Comparison of ENCODE assay signal across 25 mouse cellular contexts in genomic region chr10:68459784-68460183, GRCm38 (mm10).
A peak's percentile ranks its signal among the peaks of the same experiment; 100 is the strongest.
DNase-seq lines count a peak whose midpoint lies in the region; ATAC-seq and TF ChIP-seq lines count a peak whose summit lies in the region.
"Had no signal": no experiment of that assay in that cellular context is flagged by ENCODE, and none has a peak within 500 bp of the region (broad histone marks: within the 10 kb centered on the region; RNA-seq: fewer than 3 reads in every experiment).

No protein-coding gene starts in this region.

- H3K27ac ChIP-seq in forebrain, embryonic 12.5 days = no peak overlapping the region
- no peak overlapping the region for H3K27ac ChIP-seq in forebrain, postnatal 0 days (ENCODE audit: low read depth, low read length)
- no peak overlapping the region for H3K27ac ChIP-seq in liver, adult 2 months (replicated peaks; ENCODE audit: insufficient read depth, low read depth, low read length)
- no peak overlapping the region for H3K27ac ChIP-seq in hindbrain, embryonic 14.5 days
- H3K27ac ChIP-seq in midbrain, embryonic 13.5 days = no peak overlapping the region
- H3K27ac ChIP-seq: embryonic facial prominence, embryonic 15.5 days; forebrain, embryonic 15.5 days; hindbrain, embryonic 10.5 days; hindbrain, postnatal 0 days; liver, embryonic 13.5 days; lung, embryonic 15.5 days; midbrain, embryonic 10.5 days; neural tube, embryonic 15.5 days; stomach, postnatal 0 days had no signal

- ATAC-seq in forebrain, embryonic 12.5 days (ENCODE audit: low FRiP score) = 0 out of 2 replicates have a peak, but pooled peaks have one; percentile 39
- no peak for ATAC-seq in forebrain, postnatal 0 days
- ATAC-seq in hindbrain, embryonic 14.5 days (ENCODE audit: low FRiP score) = no peak
- no peak for ATAC-seq in midbrain, embryonic 13.5 days
- ATAC-seq: forebrain, embryonic 15.5 days; hindbrain, postnatal 0 days; intestine, embryonic 16.5 days had no signal

- WGBS in forebrain, embryonic 12.5 days = 89% methylated on average over 11 of the region's 11 CpGs
- 78% methylated on average over 11 of the region's 11 CpGs for WGBS in forebrain, postnatal 0 days
- WGBS in liver, adult 2 months = 32% methylated on average over 11 of the region's 11 CpGs
- WGBS in hindbrain, embryonic 14.5 days = 78% methylated on average over 11 of the region's 11 CpGs
- WGBS in midbrain, embryonic 13.5 days = 86% methylated on average over 11 of the region's 11 CpGs

- no peaks in the 10 kb centered on the region for H3K27me3 ChIP-seq in forebrain, embryonic 12.5 days
- no peaks in the 10 kb centered on the region for H3K27me3 ChIP-seq in forebrain, postnatal 0 days (ENCODE audit: insufficient read depth, low read length)
- no peaks in the 10 kb centered on the region for H3K27me3 ChIP-seq in liver, adult 2 months (ENCODE audit: control insufficient read depth, insufficient read depth, low read length)
- no peaks in the 10 kb centered on the region for H3K27me3 ChIP-seq in hindbrain, embryonic 14.5 days (ENCODE audit: control insufficient read depth, insufficient read depth, low read length)
- H3K27me3 ChIP-seq in midbrain, embryonic 13.5 days = no peaks in the 10 kb centered on the region
- H3K27me3 ChIP-seq: embryonic facial prominence, embryonic 15.5 days; forebrain, embryonic 15.5 days; liver, embryonic 13.5 days; lung, embryonic 15.5 days; neural tube, embryonic 15.5 days had no signal

- no peak for TF ChIP-seq CTCF in forebrain, postnatal 0 days (IDR thresholded peaks at IDR 0.05; ENCODE audit: low read depth)
- peak; percentile 60 for TF ChIP-seq CTCF in liver, adult 2 months (IDR thresholded peaks at IDR 0.05; ENCODE audit: low read depth, low read length)

- H3K9me3 ChIP-seq in forebrain, embryonic 12.5 days = no peaks in the 10 kb centered on the region
- no peaks in the 10 kb centered on the region for H3K9me3 ChIP-seq in forebrain, postnatal 0 days (ENCODE audit: low read length)
- no peaks in the 10 kb centered on the region for H3K9me3 ChIP-seq in hindbrain, embryonic 14.5 days (ENCODE audit: control insufficient read depth, low read length)
- H3K9me3 ChIP-seq in midbrain, embryonic 13.5 days = no peaks in the 10 kb centered on the region
- H3K9me3 ChIP-seq: embryonic facial prominence, embryonic 15.5 days; forebrain, embryonic 15.5 days; hindbrain, embryonic 10.5 days; liver, embryonic 13.5 days; lung, embryonic 15.5 days; midbrain, embryonic 10.5 days; neural tube, embryonic 15.5 days had no signal

- no peak overlapping the region for H3K4me2 ChIP-seq in forebrain, embryonic 12.5 days
- H3K4me2 ChIP-seq in forebrain, postnatal 0 days (ENCODE audit: low read depth) = no peak overlapping the region
- H3K4me2 ChIP-seq in hindbrain, embryonic 14.5 days (replicated peaks) = no peak overlapping the region
- H3K4me2 ChIP-seq in midbrain, embryonic 13.5 days (replicated peaks) = no peak overlapping the region
- H3K4me2 ChIP-seq: embryonic facial prominence, embryonic 15.5 days; forebrain, embryonic 15.5 days; heart, embryonic 11.5 days; liver, embryonic 13.5 days; lung, embryonic 15.5 days; neural tube, embryonic 15.5 days had no signal

- H3K4me1 ChIP-seq in forebrain, embryonic 12.5 days = no peaks in the 10 kb centered on the region
- H3K4me1 ChIP-seq in forebrain, postnatal 0 days (ENCODE audit: insufficient read depth) = no peaks in the 10 kb centered on the region
- H3K4me1 ChIP-seq in liver, adult 2 months (ENCODE audit: control insufficient read depth, insufficient read depth, low read length) = no peaks in the 10 kb centered on the region
- H3K4me1 ChIP-seq in hindbrain, embryonic 14.5 days (replicated peaks; ENCODE audit: control insufficient read depth, insufficient read depth, low read length) = no peaks in the 10 kb centered on the region
- no peaks in the 10 kb centered on the region for H3K4me1 ChIP-seq in midbrain, embryonic 13.5 days (replicated peaks)
- H3K4me1 ChIP-seq: embryonic facial prominence, embryonic 15.5 days; liver, embryonic 13.5 days; neural tube, embryonic 15.5 days had no signal

- H3K36me3 ChIP-seq in forebrain, embryonic 12.5 days (replicated peaks) = no peaks in the 10 kb centered on the region
- H3K36me3 ChIP-seq in forebrain, postnatal 0 days (ENCODE audit: insufficient read depth) = no peaks in the 10 kb centered on the region
- H3K36me3 ChIP-seq in liver, adult 2 months (ENCODE audit: control insufficient read depth, insufficient read depth, low read length) = no peaks in the 10 kb centered on the region
- H3K36me3 ChIP-seq in hindbrain, embryonic 14.5 days (replicated peaks; ENCODE audit: control insufficient read depth, insufficient read depth) = no peaks in the 10 kb centered on the region
- H3K36me3 ChIP-seq in midbrain, embryonic 13.5 days = no peaks in the 10 kb centered on the region
- H3K36me3 ChIP-seq: embryonic facial prominence, embryonic 15.5 days; forebrain, embryonic 15.5 days; hindbrain, embryonic 10.5 days; liver, embryonic 13.5 days; lung, embryonic 15.5 days; midbrain, embryonic 10.5 days; neural tube, embryonic 15.5 days had no signal

- no peak for TF ChIP-seq POLR2A in liver, adult 2 months (IDR thresholded peaks at IDR 0.05; ENCODE audit: extremely low read depth, insufficient read depth, low read length)

- DNase-seq in forebrain, postnatal 0 days = no peak
- DNase-seq in liver, adult 2 months (ENCODE audit: extremely low read depth, low read depth, low spot score) = peak; percentile 73
- DNase-seq in liver (no peak), R1 (ENCODE audit: low read depth, low spot score) (peak; percentile 14)
- peak; percentile 34 to 39 for DNase-seq in B cell, adult 2 months
- DNase-seq in hindbrain, embryonic 14.5 days (ENCODE audit: low spot score) = no peak
- DNase-seq: adrenal gland, adult 8-10 months; gastrocnemius, postnatal 10 days; liver, embryonic 13.5 days; lung, postnatal 36 days; right cerebral cortex, adult 18-20 months; thymus, adult 2 months; thymus, postnatal 4 days had no signal

- no peak overlapping the region for H3K9ac ChIP-seq in forebrain, embryonic 12.5 days
- H3K9ac ChIP-seq in forebrain, postnatal 0 days = no peak overlapping the region
- H3K9ac ChIP-seq in liver, adult 2 months (ENCODE audit: low read depth, low read length) = no peak overlapping the region
- H3K9ac ChIP-seq in hindbrain, embryonic 14.5 days = no peak overlapping the region
- H3K9ac ChIP-seq in midbrain, embryonic 13.5 days (replicated peaks) = no peak overlapping the region
- H3K9ac ChIP-seq: embryonic facial prominence, embryonic 15.5 days; forebrain, embryonic 15.5 days; liver, embryonic 13.5 days; lung, embryonic 15.5 days; neural tube, embryonic 15.5 days had no signal

- H3K4me3 ChIP-seq in forebrain, embryonic 12.5 days (replicated peaks) = no peak overlapping the region
- H3K4me3 ChIP-seq in forebrain, postnatal 0 days (ENCODE audit: low read depth, low read length) = no peak overlapping the region
- no peak overlapping the region for H3K4me3 ChIP-seq in liver, adult 2 months (ENCODE audit: insufficient read depth, low read depth, low read length)
- no peak overlapping the region for H3K4me3 ChIP-seq in hindbrain, embryonic 14.5 days (replicated peaks; ENCODE audit: low read length)
- no peak overlapping the region for H3K4me3 ChIP-seq in midbrain, embryonic 13.5 days (replicated peaks)
- H3K4me3 ChIP-seq: embryonic facial prominence, embryonic 15.5 days; forebrain, embryonic 15.5 days; hindbrain, embryonic 10.5 days; liver, embryonic 13.5 days; lung, embryonic 15.5 days; midbrain, embryonic 10.5 days; neural tube, embryonic 15.5 days had no signal

- H3K79me2 ChIP-seq in liver, adult 2 months (ENCODE audit: control insufficient read depth, insufficient read depth, low read length) = no peaks in the 10 kb centered on the region

Comparison
In these comparisons a context has a peak if more than half of its experiments do, and no peak if none do; other contexts are left out.
1. DNase-seq: peak in liver, adult 2 months (single experiment), B cell, adult 2 months (2 of 2) and R1 (single experiment); none in forebrain, postnatal 0 days (single experiment), liver (single experiment) and hindbrain, embryonic 14.5 days (single experiment).